Mouse (Mus musculus) bone marrow, adult 2 months (tissue): ENCODE data around the gene Arhgap15.

Experiments
- CTCF ChIP-seq: fragments of 200-500 bp; IDR thresholded peaks from 2 replicates; pipeline ENCODE4 v1.5.1; 2011; ENCODE audit warnings: low read length, control low read depth; ENCODE audit not compliant: control insufficient read depth, insufficient read depth
- POLR2A ChIP-seq: fragments of 200-500 bp; IDR thresholded peaks from 2 replicates; pipeline ENCODE4 v1.6.1; 2011; ENCODE audit warnings: low read depth, mild to moderate bottlenecking, control low read depth, low read length, borderline replicate concordance; ENCODE audit not compliant: control insufficient read depth

DNA sequence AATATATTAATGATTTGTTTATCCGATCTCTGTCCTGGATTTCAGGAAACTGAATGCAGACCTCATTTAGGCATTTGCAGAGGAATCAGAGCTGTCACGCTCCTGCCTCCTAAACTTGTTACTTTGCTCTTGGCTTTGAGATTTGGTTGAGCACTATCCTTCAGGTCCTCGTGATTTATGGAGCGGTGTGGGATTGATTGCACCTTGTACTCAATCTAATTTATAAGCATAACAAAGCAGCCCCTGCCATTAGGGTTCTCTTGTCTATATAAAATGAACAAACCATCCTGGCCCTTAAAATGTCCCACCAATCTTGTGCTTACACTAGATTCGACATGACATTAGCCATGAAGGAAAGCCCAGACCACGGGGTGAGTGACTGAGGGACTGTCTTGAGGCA, 43.0 kb downstream of the Arhgap15 start:
- TF ChIP-seq POLR2A (no peak), CTCF (no peak)
